Mouse (Mus musculus): ENCODE data around the gene Bivm.

Gene Bivm

GRCm38 (mm10) chr1:44118239-44119054, at the start of gene Bivm, which contains the start of gene Kdelc1:
Gene Bivm (plus strand): TSS chr1:44118957.
Gene Kdelc1 (minus strand): TSS chr1:44118808.
- peak; percentile 89 for DNase-seq (ENCODE audit: low spot score)

- DNase-seq (ENCODE audit: low spot score) = no peak
Observed at GRCm38 (mm10) chr1:44101448-44102225, 17.1 kb upstream of the Bivm start.

- DNase-seq (ENCODE audit: low spot score) = peak; percentile 67
Observed at GRCm38 (mm10) chr1:44102259-44102717, 16.5 kb upstream of the Bivm start, which contains the start of gene Tex30. Gene Tex30 (minus strand): TSS chr1:44102441.

GRCm38 (mm10) chr1:44102939-44103338, 15.8 kb upstream of the Bivm start:
- DNase-seq (ENCODE audit: low spot score) = no peak

GRCm38 (mm10) chr1:44117571-44117970, 1.2 kb upstream of the Bivm start:
- no peak for DNase-seq (ENCODE audit: low spot score)

GRCm38 (mm10) chr1:44119201-44120073, 680 bp downstream of the Bivm start:
- DNase-seq (ENCODE audit: low spot score) = peak; percentile 29

GRCm38 (mm10) chr1:44120074-44120406, 1.3 kb downstream of the Bivm start:
- no peak for DNase-seq (ENCODE audit: low spot score)

- DNase-seq (ENCODE audit: low spot score) = no peak
Observed at GRCm38 (mm10) chr1:44122256-44122655, 3.5 kb downstream of the Bivm start.

- DNase-seq (ENCODE audit: low spot score) = no peak
Observed at GRCm38 (mm10) chr1:44125590-44125989, 6.8 kb downstream of the Bivm start.

GRCm38 (mm10) chr1:44129929-44130581, 11.3 kb downstream of the Bivm start:
- no peak for DNase-seq (ENCODE audit: low spot score)

GRCm38 (mm10) chr1:44140232-44140631, 21.5 kb downstream of the Bivm start:
- DNase-seq (ENCODE audit: low spot score) = no peak

GRCm38 (mm10) chr1:44142747-44143146, 24.0 kb downstream of the Bivm start:
- no peak for DNase-seq (ENCODE audit: low spot score)

GRCm38 (mm10) chr1:44147563-44148381, 29.0 kb downstream of the Bivm start, which contains the start of gene Ercc5:
Gene Ercc5 (plus strand): TSS chr1:44147744.
- DNase-seq (ENCODE audit: low spot score) = peak; percentile 51

- no peak for DNase-seq (ENCODE audit: low spot score)
Observed at GRCm38 (mm10) chr1:44148706-44149105, 29.9 kb downstream of the Bivm start.

- DNase-seq (ENCODE audit: low spot score) = no peak
Observed at GRCm38 (mm10) chr1:44155287-44155686, 36.5 kb downstream of the Bivm start.

- DNase-seq (ENCODE audit: low spot score) = no peak
Observed at GRCm38 (mm10) chr1:44158317-44158716, 39.6 kb downstream of the Bivm start.

- no peak for DNase-seq (ENCODE audit: low spot score)
Observed at GRCm38 (mm10) chr1:44161818-44162217, 43.1 kb downstream of the Bivm start.

GRCm38 (mm10) chr1:44162389-44162788, 43.6 kb downstream of the Bivm start:
- no peak for DNase-seq (ENCODE audit: low spot score)

GRCm38 (mm10) chr1:44167859-44168383, 49.2 kb downstream of the Bivm start:
- no peak for DNase-seq (ENCODE audit: low spot score)

- DNase-seq (ENCODE audit: low spot score) = no peak
Observed at GRCm38 (mm10) chr1:44172656-44173055, 53.9 kb downstream of the Bivm start.
